Mouse (Mus musculus) kidney, adult 8-10 months (tissue): Measurements from ENCODE around the gene Tff1.

Experiments used
- DNase-seq, 2 experiments: peaks; one replicate each; pipeline ENCODE4 v3.0.0; 2022

Gene Tff1

GRCm38 (mm10) chr17:31152966-31153499, 12.0 kb downstream of the Tff1 start:
- no peak for DNase-seq

- peak; percentile 83 to 90 for DNase-seq
These were observed 12.6 kb downstream of the Tff1 start for GRCm38 (mm10) chr17:31152512-31152911.

GRCm38 (mm10) chr17:31145998-31146397, 19.1 kb downstream of the Tff1 start:
- no peak for DNase-seq

DNA sequence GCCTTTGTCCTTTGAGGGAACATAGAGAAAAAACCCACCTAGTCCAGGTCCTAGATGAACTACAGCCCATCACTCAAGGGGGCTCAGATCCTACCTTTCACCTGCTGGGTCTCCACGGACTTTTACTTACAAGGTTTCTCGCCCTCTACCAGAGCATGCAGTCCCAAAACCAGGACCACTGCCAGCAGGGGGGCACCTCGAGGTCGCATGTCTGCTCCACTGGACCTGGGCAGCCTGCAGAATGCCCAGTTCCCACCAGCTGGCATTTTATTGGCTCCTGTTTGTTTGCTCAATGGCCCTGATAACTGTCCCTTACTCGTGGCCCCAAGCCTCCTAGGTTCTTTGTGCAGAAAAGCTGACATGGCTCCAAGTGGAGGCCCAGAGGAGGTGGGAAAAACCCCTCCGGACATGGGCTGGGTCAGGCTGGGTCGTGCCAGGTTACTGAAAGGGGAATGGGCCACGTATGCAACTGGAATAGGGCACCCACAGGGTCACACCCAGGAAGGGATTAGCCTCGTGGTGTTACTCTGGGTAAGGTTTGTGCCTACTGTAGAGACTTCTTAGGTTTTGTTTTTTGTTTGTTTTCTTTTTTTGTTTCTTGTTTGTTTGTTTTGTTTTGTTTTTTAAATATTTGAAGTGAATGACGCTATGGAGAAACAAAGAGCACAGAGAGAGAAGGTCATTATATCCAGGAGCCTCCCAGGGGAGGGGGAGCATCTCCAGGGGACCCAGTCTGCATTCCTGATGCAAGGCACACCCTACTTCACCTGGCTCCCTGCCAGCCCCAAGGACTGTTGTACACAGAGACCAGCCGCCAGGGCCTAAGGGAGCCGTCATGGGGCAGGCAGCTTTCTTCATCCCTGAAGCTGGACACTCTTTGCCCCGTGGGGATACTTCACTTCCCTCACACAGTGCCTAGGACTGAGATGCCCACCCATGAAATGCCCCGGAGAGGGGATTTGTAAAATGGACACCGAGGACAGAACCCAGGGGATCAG, 20.7 kb downstream of the Tff1 start, which contains the start of gene Tff2:
TSS of gene Tff2 (minus strand) at position 243 of the 998 bp plus-strand sequence.
- no peak for DNase-seq

DNA sequence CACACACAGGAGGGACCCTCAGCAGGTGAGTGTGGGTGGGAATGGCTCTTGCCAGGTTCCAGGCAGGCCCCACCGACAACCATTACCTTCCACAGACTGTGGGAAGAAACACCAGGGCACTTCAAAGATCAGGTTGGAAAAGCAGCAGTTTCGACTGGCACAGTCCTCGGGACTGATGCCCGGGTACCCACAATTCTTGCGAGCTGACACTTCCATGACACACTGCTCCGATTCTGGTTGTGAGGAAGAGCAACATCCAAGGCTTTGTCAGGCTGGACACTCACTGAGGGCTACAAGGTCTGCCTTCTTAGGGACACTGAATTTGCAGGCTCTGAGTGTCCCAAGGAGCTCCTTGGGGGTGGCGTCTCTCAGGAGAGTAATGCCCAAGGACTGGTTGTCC, 23.0 kb downstream of the Tff1 start:
- DNase-seq, result no peak

DNA sequence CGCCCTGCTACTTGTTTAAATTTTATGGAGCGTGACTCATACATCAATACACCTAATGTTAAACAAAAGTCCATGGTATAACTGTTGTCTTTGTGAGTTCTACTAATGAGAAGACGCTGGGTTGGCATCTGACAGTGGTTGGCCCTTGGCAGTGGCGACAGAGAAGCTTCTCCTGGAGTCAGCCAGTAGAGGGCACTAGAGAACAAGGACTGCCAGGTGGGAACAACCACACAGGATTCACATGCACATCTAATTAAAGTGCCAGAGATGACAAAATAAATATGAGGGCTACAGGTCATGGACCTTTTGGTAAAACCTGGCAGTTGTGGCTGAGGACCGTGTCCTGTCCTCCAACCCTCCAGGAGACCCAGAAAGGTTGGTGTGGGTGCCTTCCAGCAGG, 26.7 kb downstream of the Tff1 start:
- DNase-seq, result peak; percentile 33 to 62

- no peak for DNase-seq
These were observed 28.3 kb downstream of the Tff1 start for GRCm38 (mm10) chr17:31136821-31137220.

DNA sequence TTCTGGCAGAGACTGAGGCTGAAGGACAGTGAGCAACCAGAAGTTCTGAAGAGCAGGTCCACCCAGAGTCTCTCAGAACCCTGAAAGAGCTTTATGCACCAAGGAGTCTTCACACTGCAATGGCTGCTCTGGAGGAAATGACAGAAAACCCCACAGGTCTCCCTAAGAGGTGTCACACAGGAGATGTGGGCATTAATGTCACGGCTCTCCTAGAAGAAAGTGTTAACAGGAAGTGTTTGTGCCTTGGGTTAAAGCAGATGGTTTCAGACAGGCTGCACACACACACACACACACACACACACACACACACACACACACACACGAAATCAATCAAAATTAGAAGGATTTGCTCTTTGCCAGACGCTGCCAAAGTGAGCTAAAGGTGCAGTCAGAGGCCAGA, 28.8 kb downstream of the Tff1 start:
- DNase-seq, result no peak

DNA sequence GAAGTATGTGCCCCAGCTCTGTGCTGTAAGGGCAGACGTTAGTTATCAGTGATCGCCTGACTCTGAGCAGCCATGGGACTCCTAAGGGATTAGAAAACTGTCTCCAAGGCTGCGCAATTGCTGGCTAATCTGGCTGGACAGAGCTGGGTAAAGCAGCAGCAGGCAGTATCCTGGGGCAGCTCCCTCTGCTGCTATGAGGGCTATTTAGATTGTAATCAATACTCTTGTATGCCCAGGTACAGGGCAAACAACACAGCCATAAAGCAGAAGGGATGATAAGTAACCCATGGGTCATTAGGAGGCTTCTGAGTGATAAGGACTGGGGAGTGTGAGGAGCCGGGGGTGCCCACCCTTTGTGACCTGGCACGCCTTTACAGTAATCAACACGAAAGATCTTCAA, 30.2 kb downstream of the Tff1 start:
- no peak for DNase-seq

DNA sequence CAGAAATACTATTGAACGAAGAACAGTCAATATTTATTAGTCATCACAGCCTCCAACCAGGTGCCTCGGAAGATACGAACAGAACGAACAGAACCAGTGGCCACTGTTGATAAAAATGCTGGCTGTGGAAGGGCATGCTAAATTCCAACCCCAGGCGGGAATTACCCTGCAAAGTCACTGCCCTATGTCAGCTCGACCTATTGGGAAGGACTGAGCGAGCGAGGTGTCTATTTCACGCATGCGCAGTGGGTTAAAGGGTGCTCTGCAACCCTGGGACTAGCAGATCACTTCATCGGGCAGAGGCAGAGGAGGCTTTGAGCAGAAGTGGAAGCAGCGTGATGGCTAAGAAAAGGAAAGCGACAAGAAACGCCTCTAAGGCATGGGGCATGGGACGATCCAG, 31.3 kb downstream of the Tff1 start:
- no peak for DNase-seq

GRCm38 (mm10) chr17:31131269-31131821, 33.7 kb downstream of the Tff1 start:
- no peak for DNase-seq

DNA sequence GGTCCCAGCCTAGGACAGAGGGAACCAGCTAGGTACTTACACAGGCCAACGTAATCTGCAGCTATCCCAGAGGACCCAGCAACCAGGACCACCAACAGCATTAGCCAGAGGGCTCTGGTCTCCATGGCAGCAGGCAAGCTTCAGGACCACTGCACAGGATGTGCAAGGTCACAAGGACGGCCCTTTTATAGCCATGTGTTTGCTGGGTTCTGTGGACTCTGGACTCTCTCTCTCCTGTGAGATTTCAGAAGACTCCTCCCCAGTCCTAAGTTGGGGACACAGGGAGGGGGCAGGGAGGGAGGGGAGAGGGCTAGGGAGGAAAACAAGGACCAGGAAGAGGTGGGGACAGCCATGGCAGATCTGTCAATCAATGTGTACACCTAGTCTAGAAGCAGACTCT, 35.6 kb downstream of the Tff1 start, which contains the start of gene Tff3:
TSS of gene Tff3 (minus strand) at position 195 of the 400 bp plus-strand sequence.
- DNase-seq, result no peak

- no peak for DNase-seq
These were observed 36.3 kb downstream of the Tff1 start for GRCm38 (mm10) chr17:31128708-31129318.

GRCm38 (mm10) chr17:31125548-31126266, 39.4 kb downstream of the Tff1 start:
- no peak for DNase-seq

DNA sequence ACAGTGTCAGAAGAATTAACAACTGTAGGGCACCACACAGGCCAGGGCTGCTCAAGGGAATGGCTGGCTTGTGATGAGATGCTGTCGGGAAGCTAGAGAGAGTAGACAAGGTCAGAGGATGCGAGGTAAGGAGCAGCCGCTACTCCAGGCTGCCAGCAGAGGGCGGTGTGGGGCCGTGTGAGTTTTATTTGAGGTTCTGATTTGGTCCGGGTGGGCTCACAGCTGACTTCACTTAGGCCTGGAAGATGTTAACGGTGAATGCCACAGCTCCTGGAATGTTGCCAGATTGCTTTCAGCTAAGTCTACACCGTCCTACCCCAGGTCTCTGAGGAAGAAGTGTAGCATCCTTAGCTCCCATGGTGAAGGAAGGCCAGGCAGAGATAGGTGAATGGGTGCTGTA, 43.1 kb downstream of the Tff1 start:
- peak in 1 of 2 experiments; percentile 23 for DNase-seq

DNA sequence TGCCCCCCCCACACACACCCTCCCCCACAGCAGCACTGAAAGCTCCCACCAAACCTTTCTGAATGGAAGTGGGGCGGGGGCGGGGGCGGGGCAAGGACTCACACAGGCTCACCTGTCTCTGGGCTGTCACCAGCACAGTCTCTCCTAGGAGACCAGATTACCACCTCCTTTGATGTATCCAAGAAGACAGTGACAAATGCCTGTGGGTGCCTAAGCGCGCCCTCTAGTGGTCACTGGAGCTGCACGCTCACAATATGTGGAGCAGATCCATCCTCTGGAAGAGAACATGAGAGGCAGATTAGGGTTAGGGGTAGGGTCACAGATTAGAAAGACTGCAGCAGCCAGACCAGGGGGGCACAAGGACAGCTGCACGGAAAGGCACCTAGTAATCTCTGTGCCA, 45.6 kb downstream of the Tff1 start:
- peak; percentile 27 to 75 for DNase-seq

DNA sequence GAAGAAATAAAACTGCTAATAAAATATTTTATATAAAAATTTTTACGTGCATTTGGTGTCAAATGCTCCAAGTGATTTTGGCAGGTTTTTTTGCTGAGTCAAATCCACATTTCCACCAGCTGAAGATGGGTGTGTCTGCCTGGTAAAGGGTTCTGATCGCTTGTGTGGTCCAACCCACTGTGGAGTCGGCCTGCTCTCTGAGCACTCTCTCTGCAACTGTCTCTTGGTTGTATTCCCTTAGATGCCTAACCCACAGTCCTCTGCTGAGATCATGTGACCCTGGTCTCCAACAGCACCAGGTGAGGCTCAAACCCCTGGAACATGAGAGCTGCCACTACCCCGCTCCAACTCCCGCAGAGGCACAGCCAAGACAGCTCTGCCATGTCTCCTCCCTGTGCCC, 47.1 kb downstream of the Tff1 start:
- no peak for DNase-seq

DNA sequence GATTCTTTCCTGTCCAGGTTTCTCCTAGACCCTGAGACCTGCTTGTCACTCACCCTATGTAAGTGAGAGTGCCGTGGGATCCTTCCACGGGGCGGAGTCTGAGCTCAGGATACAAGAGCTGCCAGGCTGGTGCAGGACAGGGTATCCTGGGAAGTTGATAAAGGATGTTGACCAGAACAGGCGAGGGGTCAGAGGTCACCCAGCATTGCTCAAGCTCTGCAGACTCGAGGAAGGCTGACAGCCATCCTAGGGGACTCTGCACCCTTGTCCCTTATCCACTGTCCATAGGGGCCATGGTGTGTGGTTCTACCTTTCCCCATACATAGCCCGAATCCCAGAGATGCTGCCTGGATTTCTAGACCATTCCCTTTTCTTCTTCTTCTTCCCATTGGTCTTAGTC, 49.0 kb downstream of the Tff1 start:
- DNase-seq, result no peak

DNA sequence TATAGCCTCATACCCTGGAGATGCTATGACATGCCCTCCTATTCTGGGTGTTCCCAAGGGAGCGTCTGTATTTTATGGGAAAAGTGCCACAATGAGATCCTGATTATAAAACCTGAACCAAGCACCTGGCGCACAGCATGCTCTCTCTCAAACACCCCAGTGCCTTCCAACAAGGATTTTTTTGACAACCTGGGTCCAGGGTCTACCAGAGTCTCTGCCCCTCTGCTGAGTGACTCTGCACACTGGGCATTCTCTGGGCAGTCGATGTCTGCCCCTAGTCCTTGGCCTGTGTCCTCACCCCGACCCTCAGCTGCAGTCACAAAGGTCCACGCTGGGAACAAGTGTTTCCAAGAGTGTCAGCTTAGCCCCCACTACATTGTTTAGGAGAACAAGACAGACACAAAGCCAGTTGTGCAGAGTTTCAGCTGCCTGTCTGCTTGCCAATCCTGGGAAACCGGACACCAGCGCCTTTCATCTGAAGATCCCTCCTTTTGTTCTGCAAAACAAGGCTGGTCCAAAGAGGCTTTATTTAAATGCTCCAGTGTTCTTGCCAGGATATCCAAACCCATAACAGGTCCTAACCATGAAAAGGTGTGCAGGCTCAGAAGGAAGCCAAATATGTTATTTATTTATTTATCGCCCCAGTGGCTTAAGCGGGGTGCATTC, 51.8 kb downstream of the Tff1 start:
- DNase-seq, result no peak
